Mouse (Mus musculus) lung, embryonic 16.5 days (tissue): ENCODE data around the gene Scml4. TPM values are rescaled to one million over a fixed set of nuclear protein-coding genes. Genes with fewer than 3 reads are reported as not detected.
A peak's percentile ranks its signal among the peaks of the same experiment; 100 is the strongest.

Experiments used
- ATAC-seq: fragments of 200-750 bp; cut with Nextera tagmentation; 2 replicates; pipeline ENCODE4 v1.8.0; 2017; ENCODE audit warnings: low read depth, mild to moderate bottlenecking, moderate library complexity
- H3K27ac ChIP-seq: fragments of 300-500 bp; sonication (generic); 2 replicates; pipeline ENCODE4 v1.5.1; 2014; ENCODE audit warnings: mild to moderate bottlenecking, control low read depth, low read length
- H3K27me3 ChIP-seq: fragments of 300-500 bp; sonication (generic); 2 replicates; pipeline ENCODE4 v1.6.1; 2014; ENCODE audit warnings: low read depth, low read length, mixed read lengths; ENCODE audit not compliant: control insufficient read depth, insufficient read depth
- H3K36me3 ChIP-seq: fragments of 300-500 bp; sonication (generic); 2 replicates; pipeline ENCODE4 v1.6.1; 2014; ENCODE audit warnings: low read length; ENCODE audit not compliant: control insufficient read depth, insufficient read depth
- H3K4me1 ChIP-seq: fragments of 300-500 bp; sonication (generic); replicated peaks from 2 replicates; pipeline ENCODE4 v1.6.1; 2014; ENCODE audit warnings: low read length, mixed read lengths; ENCODE audit not compliant: control insufficient read depth, insufficient read depth
- H3K4me2 ChIP-seq: fragments of 300-500 bp; sonication (generic); 2 replicates; pipeline ENCODE4 v1.6.1; 2014; ENCODE audit warnings: low read depth, low read length, control low read depth
- H3K4me3 ChIP-seq: fragments of 300-500 bp; sonication (generic); 2 replicates; pipeline ENCODE4 v1.5.1; 2014; ENCODE audit warnings: mild to moderate bottlenecking, low read length, control low read depth
- H3K9ac ChIP-seq: fragments of 300-500 bp; sonication (generic); 2 replicates; pipeline ENCODE4 v1.6.1; 2014; ENCODE audit warnings: low read length, control low read depth
- H3K9me3 ChIP-seq: fragments of 300-500 bp; sonication (generic); 2 replicates; pipeline ENCODE4 v1.6.1; 2016; ENCODE audit warnings: low read length; ENCODE audit not compliant: control insufficient read depth
- WGBS: fragments of 180-500 bp; shearing (Covaris S2); extraction: QIAGEN DNeasy Blood & Tissue Kit; methylation state at CpG from one replicate; pipeline ENCODE4 v1.1.7; 2014; 5-methylcytosine and 5-hydroxymethylcytosine counted together
- polyA plus RNA-seq: library from polyadenylated mRNA; unstranded; fragments of >200 nt; fragmentation: Nextera tagmentation; extraction: Ambion mirVana; gene quantifications from 2 replicates; pipeline ENCODE4 v1.2.1, GENCODE M21; 2015

Gene Scml4
- polyA plus RNA-seq, 1 experiment from 2014 or later: 0.38 TPM

GRCm38 (mm10) chr10:42932862-42933480, 72.8 kb downstream of the Scml4 start:
- ATAC-seq: no peak
- no peaks in the 10 kb centered on the region for H3K36me3 ChIP-seq
- H3K4me1 ChIP-seq: no peaks in the 10 kb centered on the region
- no peak overlapping the region for H3K9ac ChIP-seq
- no peak overlapping the region for H3K27ac ChIP-seq
- no peaks in the 10 kb centered on the region; the same call in 1 of the 2 replicates for H3K27me3 ChIP-seq
- WGBS: 65% methylated on average over 14 of the region's 14 CpGs
- H3K4me3 ChIP-seq: no peak overlapping the region
- H3K4me2 ChIP-seq: no peak overlapping the region
- H3K9me3 ChIP-seq: no peaks in the 10 kb centered on the region

- H3K27ac ChIP-seq: no peak overlapping the region
- H3K9me3 ChIP-seq: no peaks in the 10 kb centered on the region
- 34% methylated on average over 8 of the region's 8 CpGs for WGBS
- ATAC-seq: peak; percentile 38
- no peak overlapping the region for H3K9ac ChIP-seq
- no peaks in the 10 kb centered on the region; the same call in 1 of the 2 replicates for H3K27me3 ChIP-seq
- H3K4me1 ChIP-seq: no peaks in the 10 kb centered on the region
- H3K4me2 ChIP-seq: no peak overlapping the region
- no peak overlapping the region for H3K4me3 ChIP-seq
- no peaks in the 10 kb centered on the region for H3K36me3 ChIP-seq
These were observed 74.5 kb downstream of the Scml4 start for GRCm38 (mm10) chr10:42934672-42935071.

- Histone ChIP-seq H3K9me3 (no peaks in the 10 kb centered on the region), H3K27me3 (no peaks in the 10 kb centered on the region; the same call in 1 of the 2 replicates), H3K4me1 (no peaks in the 10 kb centered on the region), H3K36me3 (no peaks in the 10 kb centered on the region), H3K27ac (no peak overlapping the region), H3K4me3 (no peak overlapping the region), H3K4me2 (no peak overlapping the region), H3K9ac (no peak overlapping the region)
- no peak for ATAC-seq
These were observed 76.0 kb downstream of the Scml4 start for GRCm38 (mm10) chr10:42936205-42936604.

- no peak for ATAC-seq
- H3K27ac ChIP-seq: no peak overlapping the region
- H3K4me1 ChIP-seq: no peaks in the 10 kb centered on the region
- no peak overlapping the region for H3K4me3 ChIP-seq
- no peaks in the 10 kb centered on the region for H3K9me3 ChIP-seq
- WGBS: 71% methylated on average over 4 of the region's 4 CpGs
- no peak overlapping the region for H3K4me2 ChIP-seq
- H3K27me3 ChIP-seq: no peaks in the 10 kb centered on the region
- H3K36me3 ChIP-seq: no peaks in the 10 kb centered on the region
- no peak overlapping the region for H3K9ac ChIP-seq
These were observed 78.2 kb downstream of the Scml4 start for GRCm38 (mm10) chr10:42938361-42938760.

- ATAC-seq: no peak
- WGBS: 58% methylated on average over 7 of the region's 7 CpGs
These were observed 79.5 kb downstream of the Scml4 start for GRCm38 (mm10) chr10:42939691-42940090.

GRCm38 (mm10) chr10:42940193-42941050, 80.3 kb downstream of the Scml4 start:
- 66% methylated on average over 21 of the region's 21 CpGs for WGBS
- no peak overlapping the region for H3K4me2 ChIP-seq
- ATAC-seq: no peak

More at GRCm38 (mm10) chr10:42939691-42940090, 79.5 kb downstream of the Scml4 start:
- Histone ChIP-seq H3K27ac (no peak overlapping the region), H3K36me3 (no peaks in the 10 kb centered on the region), H3K4me2 (no peak overlapping the region), H3K27me3 (no peaks in the 10 kb centered on the region), H3K4me1 (no peaks in the 10 kb centered on the region), H3K9ac (no peak overlapping the region), H3K9me3 (no peaks in the 10 kb centered on the region), H3K4me3 (no peak overlapping the region)

GRCm38 (mm10) chr10:42941278-42941677, 81.1 kb downstream of the Scml4 start:
- Histone ChIP-seq H3K9me3 (no peaks in the 10 kb centered on the region), H3K4me3 (no peak overlapping the region), H3K4me2 (no peak overlapping the region), H3K27me3 (no peaks in the 10 kb centered on the region), H3K36me3 (no peaks in the 10 kb centered on the region), H3K9ac (no peak overlapping the region), H3K4me1 (no peaks in the 10 kb centered on the region), H3K27ac (no peak overlapping the region)
- 75% methylated on average over 4 of the region's 4 CpGs for WGBS
- ATAC-seq: no peak

More at GRCm38 (mm10) chr10:42940193-42941050, 80.3 kb downstream of the Scml4 start:
- Histone ChIP-seq H3K27me3 (no peaks in the 10 kb centered on the region), H3K4me3 (no peak overlapping the region), H3K9me3 (no peaks in the 10 kb centered on the region), H3K27ac (no peak overlapping the region), H3K36me3 (no peaks in the 10 kb centered on the region), H3K9ac (no peak overlapping the region), H3K4me1 (no peaks in the 10 kb centered on the region)

- no peaks in the 10 kb centered on the region for H3K9me3 ChIP-seq
- peak; percentile 52; the same call in 1 of the 2 replicates for ATAC-seq
- H3K27me3 ChIP-seq: peaks cover 3% of the 10 kb centered on the region
- 64% methylated on average over 14 of the region's 14 CpGs for WGBS
- H3K36me3 ChIP-seq: no peaks in the 10 kb centered on the region
- H3K27ac ChIP-seq: no peak overlapping the region
- no peaks in the 10 kb centered on the region for H3K4me1 ChIP-seq
- no peak overlapping the region for H3K4me2 ChIP-seq
- H3K4me3 ChIP-seq: no peak overlapping the region
- 0 out of 2 replicates have a peak overlapping the region, but pooled peaks have one; percentile 6 for H3K9ac ChIP-seq
These were observed 81.6 kb downstream of the Scml4 start for GRCm38 (mm10) chr10:42941697-42942221.

GRCm38 (mm10) chr10:42942300-42942699, 82.1 kb downstream of the Scml4 start:
- ATAC-seq: no peak
- Histone ChIP-seq H3K4me3 (no peak overlapping the region), H3K36me3 (no peaks in the 10 kb centered on the region), H3K9me3 (no peaks in the 10 kb centered on the region), H3K27ac (no peak overlapping the region), H3K9ac (no peak overlapping the region), H3K27me3 (peaks cover 4% of the 10 kb centered on the region), H3K4me1 (no peaks in the 10 kb centered on the region), H3K4me2 (no peak overlapping the region)
- 84% methylated on average over 3 of the region's 3 CpGs for WGBS
